Mouse (Mus musculus): ENCODE results near the gene Khk. TPM values are rescaled to one million over a fixed set of nuclear protein-coding genes. Genes with fewer than 3 reads are reported as not detected.

The Khk gene
- polyA plus RNA-seq, 1 experiment from 2014 or later, result 33.1 TPM

GRCm38 (mm10) chr5:30914101-30914635, 7.1 kb upstream of the Khk start:
- Histone ChIP-seq H3K4me1 (replicated peaks) (peaks cover 89% of the 10 kb centered on the region), H3K9ac (peak overlapping the region; percentile 31), H3K27me3 (no peaks in the 10 kb centered on the region), H3K36me3 (replicated peaks) (peaks cover 24% of the 10 kb centered on the region), H3K4me2 (peak overlapping the region; percentile 65), H3K9me3 (replicated peaks) (no peaks in the 10 kb centered on the region), H3K27ac (replicated peaks) (peak overlapping the region; percentile 77), H3K4me3 (replicated peaks) (peak overlapping the region; percentile 45)
- ATAC-seq (ENCODE audit: insufficient read depth), result no peak
- WGBS (ENCODE audit: insufficient replicate concordance), result 29% methylated on average over 7 of the region's 7 CpGs

DNA sequence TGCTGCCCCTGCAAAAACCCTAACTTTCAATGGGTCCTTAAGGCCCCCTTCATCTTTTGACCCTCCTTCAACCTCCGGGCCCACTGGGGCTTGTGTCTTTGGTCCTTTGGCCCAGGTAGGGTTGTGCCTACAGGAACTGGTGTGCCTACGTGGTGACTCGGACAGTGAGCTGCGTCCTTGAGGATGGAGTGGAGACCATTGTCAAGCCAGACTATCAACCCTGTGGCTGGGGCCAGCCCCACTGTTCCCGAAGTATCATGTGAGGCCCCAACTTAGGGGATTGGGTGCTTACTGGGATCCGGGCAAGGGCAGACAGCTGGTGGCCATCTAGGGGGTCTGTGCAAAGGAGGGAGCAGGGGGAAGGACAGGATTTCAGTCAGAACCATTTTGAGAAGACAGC, 6.4 kb upstream of the Khk start:
- H3K4me3 ChIP-seq (replicated peaks), result peak overlapping the region; percentile 45
- peaks cover 28% of the 10 kb centered on the region for H3K36me3 ChIP-seq (replicated peaks)
- peak overlapping the region; percentile 65 for H3K4me2 ChIP-seq
- ATAC-seq (ENCODE audit: insufficient read depth), result no peak
- H3K27me3 ChIP-seq, result no peaks in the 10 kb centered on the region
- peaks cover 84% of the 10 kb centered on the region for H3K4me1 ChIP-seq (replicated peaks)
- WGBS (ENCODE audit: insufficient replicate concordance), result 26% methylated on average over 6 of the region's 6 CpGs
- H3K9me3 ChIP-seq (replicated peaks), result no peaks in the 10 kb centered on the region
- H3K9ac ChIP-seq, result peak overlapping the region; percentile 31
- peak overlapping the region; percentile 77 for H3K27ac ChIP-seq (replicated peaks)

- H3K4me1 ChIP-seq (replicated peaks), result peaks cover 81% of the 10 kb centered on the region
- ATAC-seq (ENCODE audit: insufficient read depth), result no peak; the same call in 1 of the 2 replicates
- 21% methylated on average over 9 of the region's 9 CpGs for WGBS (ENCODE audit: insufficient replicate concordance)
Observed at GRCm38 (mm10) chr5:30915456-30915855, 5.8 kb upstream of the Khk start.

DNA sequence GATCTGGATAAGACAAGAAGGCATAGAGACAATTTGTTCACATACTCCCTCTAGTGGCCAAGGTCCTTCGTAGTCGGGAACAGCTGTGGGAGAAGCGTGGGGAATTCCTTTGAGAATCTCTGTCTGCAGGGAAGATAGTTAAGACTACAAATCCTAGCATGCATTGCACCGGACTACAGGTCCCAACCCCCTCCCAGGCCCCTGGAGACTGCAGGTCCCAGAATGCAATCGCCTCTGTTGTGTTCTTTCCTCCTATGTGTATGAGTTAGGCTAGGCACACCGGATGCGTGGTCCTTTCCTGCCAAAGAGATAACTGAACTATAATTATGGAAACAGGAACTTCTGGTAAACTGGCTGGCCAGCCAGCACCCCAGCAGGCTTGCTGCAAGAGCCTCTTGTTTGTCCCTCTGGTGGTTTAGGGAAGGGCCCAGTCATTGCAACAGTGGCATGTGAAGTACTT, 5.2 kb upstream of the Khk start:
- ATAC-seq (ENCODE audit: insufficient read depth), result peak; percentile 47
- Histone ChIP-seq H3K9ac (peak overlapping the region; percentile 52; the same call in 1 of the 2 replicates), H3K4me3 (replicated peaks) (peak overlapping the region; percentile 45; the same call in 1 of the 2 replicates)

More at GRCm38 (mm10) chr5:30915456-30915855, 5.8 kb upstream of the Khk start:
- Histone ChIP-seq H3K9ac (peak overlapping the region; percentile 52), H3K4me3 (replicated peaks) (peak overlapping the region; percentile 45), H3K4me2 (peak overlapping the region; percentile 65), H3K9me3 (replicated peaks) (no peaks in the 10 kb centered on the region), H3K27me3 (no peaks in the 10 kb centered on the region), H3K27ac (replicated peaks) (peak overlapping the region; percentile 77), H3K36me3 (replicated peaks) (peaks cover 29% of the 10 kb centered on the region)

GRCm38 (mm10) chr5:30916841-30917240, 4.4 kb upstream of the Khk start:
- 77% methylated on average over 9 of the region's 9 CpGs for WGBS (ENCODE audit: insufficient replicate concordance)
- Histone ChIP-seq H3K9me3 (replicated peaks) (no peaks in the 10 kb centered on the region), H3K36me3 (replicated peaks) (peaks cover 29% of the 10 kb centered on the region), H3K27me3 (no peaks in the 10 kb centered on the region), H3K4me2 (no peak overlapping the region), H3K9ac (no peak overlapping the region), H3K4me1 (replicated peaks) (peaks cover 83% of the 10 kb centered on the region), H3K27ac (replicated peaks) (peak overlapping the region; percentile 77), H3K4me3 (replicated peaks) (no peak overlapping the region)
- no peak for ATAC-seq (ENCODE audit: insufficient read depth)

More for the DNA sequence above, 5.2 kb upstream of the Khk start:
- Histone ChIP-seq H3K27me3 (no peaks in the 10 kb centered on the region), H3K9me3 (replicated peaks) (no peaks in the 10 kb centered on the region), H3K4me1 (replicated peaks) (peaks cover 81% of the 10 kb centered on the region), H3K27ac (replicated peaks) (peak overlapping the region; percentile 77), H3K36me3 (replicated peaks) (peaks cover 29% of the 10 kb centered on the region), H3K4me2 (peak overlapping the region; percentile 65)
- WGBS (ENCODE audit: insufficient replicate concordance), result 3% methylated on average over 7 of the region's 7 CpGs

DNA sequence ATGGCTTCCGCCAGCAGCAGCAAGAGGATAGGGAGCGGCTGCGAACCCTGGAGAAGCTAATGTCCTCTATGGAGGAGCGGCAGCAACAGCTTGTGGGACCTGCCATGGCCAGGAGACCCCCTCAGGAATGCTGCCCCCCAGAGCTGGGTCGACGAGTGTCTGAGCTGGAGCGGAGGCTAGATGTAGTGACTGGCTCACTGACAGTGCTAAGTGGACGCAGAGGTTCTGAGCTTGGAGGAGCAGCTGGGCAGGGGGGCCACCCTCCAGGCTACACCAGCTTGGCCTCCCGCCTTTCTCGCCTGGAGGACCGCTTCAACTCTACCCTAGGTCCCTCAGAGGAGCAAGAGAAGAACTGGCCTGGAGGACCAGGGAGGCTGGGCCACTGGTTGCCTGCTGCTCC, 3.9 kb upstream of the Khk start:
- Histone ChIP-seq H3K4me2 (no peak overlapping the region), H3K36me3 (replicated peaks) (peaks cover 29% of the 10 kb centered on the region), H3K27me3 (no peaks in the 10 kb centered on the region), H3K4me1 (replicated peaks) (peaks cover 84% of the 10 kb centered on the region), H3K4me3 (replicated peaks) (no peak overlapping the region), H3K27ac (replicated peaks) (no peak overlapping the region), H3K9ac (no peak overlapping the region), H3K9me3 (replicated peaks) (no peaks in the 10 kb centered on the region)
- WGBS (ENCODE audit: insufficient replicate concordance), result 84% methylated on average over 11 of the region's 11 CpGs
- ATAC-seq (ENCODE audit: insufficient read depth), result no peak

DNA sequence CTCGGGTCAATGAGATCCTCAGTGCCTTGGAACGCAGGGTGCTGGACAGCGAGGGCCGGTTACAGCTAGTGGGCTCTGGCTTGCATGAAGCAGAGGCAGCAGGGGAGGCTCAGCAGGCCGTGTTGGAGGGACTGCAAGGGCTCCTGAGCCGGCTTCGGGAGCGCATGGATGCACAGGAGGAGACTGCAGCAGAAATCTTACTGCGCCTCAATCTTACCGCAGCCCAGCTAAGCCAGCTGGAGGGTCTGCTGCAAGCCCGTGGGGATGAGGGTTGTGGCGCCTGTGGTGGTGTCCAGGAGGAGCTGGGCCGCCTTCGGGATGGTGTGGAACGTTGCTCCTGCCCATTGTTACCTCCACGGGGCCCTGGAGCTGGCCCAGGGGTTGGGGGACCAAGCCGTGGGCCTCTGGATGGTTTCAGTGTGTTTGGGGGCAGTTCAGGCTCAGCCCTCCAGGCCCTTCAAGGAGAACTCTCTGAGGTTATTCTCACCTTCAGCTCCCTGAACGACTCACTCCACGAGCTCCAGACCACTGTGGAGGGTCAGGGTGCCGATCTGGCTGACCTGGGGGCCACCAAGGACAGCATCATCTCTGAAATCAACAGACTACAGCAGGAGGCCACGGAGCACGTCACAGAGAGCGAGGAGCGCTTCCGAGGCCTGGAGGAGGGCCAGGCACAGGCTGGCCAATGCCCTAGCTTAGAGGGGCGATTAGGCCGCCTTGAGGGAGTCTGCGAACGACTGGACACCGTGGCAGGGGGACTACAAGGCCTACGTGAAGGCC, 3.1 kb upstream of the Khk start:
- no peak overlapping the region for H3K4me3 ChIP-seq (replicated peaks)
- no peak for ATAC-seq (ENCODE audit: insufficient read depth)
- no peak overlapping the region for H3K9ac ChIP-seq
- no peak overlapping the region for H3K27ac ChIP-seq (replicated peaks)
- H3K4me2 ChIP-seq, result no peak overlapping the region
- H3K36me3 ChIP-seq (replicated peaks), result peaks cover 29% of the 10 kb centered on the region
- H3K27me3 ChIP-seq, result no peaks in the 10 kb centered on the region
- no peaks in the 10 kb centered on the region for H3K9me3 ChIP-seq (replicated peaks)
- peaks cover 84% of the 10 kb centered on the region for H3K4me1 ChIP-seq (replicated peaks)
- 78% methylated on average over 31 of the region's 31 CpGs for WGBS (ENCODE audit: insufficient replicate concordance)

GRCm38 (mm10) chr5:30918691-30919090, 2.5 kb upstream of the Khk start:
- Histone ChIP-seq H3K4me1 (replicated peaks) (peaks cover 84% of the 10 kb centered on the region), H3K27me3 (no peaks in the 10 kb centered on the region)

GRCm38 (mm10) chr5:30919831-30920614, 1.2 kb upstream of the Khk start:
- Histone ChIP-seq H3K9ac (no peak overlapping the region), H3K27me3 (no peaks in the 10 kb centered on the region), H3K36me3 (replicated peaks) (peaks cover 29% of the 10 kb centered on the region), H3K4me2 (peak overlapping the region; percentile 95), H3K27ac (replicated peaks) (no peak overlapping the region), H3K4me1 (replicated peaks) (peaks cover 73% of the 10 kb centered on the region), H3K4me3 (replicated peaks) (no peak overlapping the region), H3K9me3 (replicated peaks) (no peaks in the 10 kb centered on the region)
- no peak for ATAC-seq (ENCODE audit: insufficient read depth)
- 75% methylated on average over 11 of the region's 11 CpGs for WGBS (ENCODE audit: insufficient replicate concordance)

More at GRCm38 (mm10) chr5:30918691-30919090, 2.5 kb upstream of the Khk start:
- H3K4me3 ChIP-seq (replicated peaks), result no peak overlapping the region
- H3K4me2 ChIP-seq, result no peak overlapping the region
- no peaks in the 10 kb centered on the region for H3K9me3 ChIP-seq (replicated peaks)
- 75% methylated on average over 8 of the region's 8 CpGs for WGBS (ENCODE audit: insufficient replicate concordance)
- peaks cover 29% of the 10 kb centered on the region for H3K36me3 ChIP-seq (replicated peaks)
- no peak for ATAC-seq (ENCODE audit: insufficient read depth)
- no peak overlapping the region for H3K27ac ChIP-seq (replicated peaks)
- no peak overlapping the region for H3K9ac ChIP-seq

- no peak overlapping the region for H3K9ac ChIP-seq
- WGBS (ENCODE audit: insufficient replicate concordance), result 61% methylated on average over 19 of the region's 19 CpGs
- peak overlapping the region; percentile 75 for H3K4me3 ChIP-seq (replicated peaks)
- H3K9me3 ChIP-seq (replicated peaks), result no peaks in the 10 kb centered on the region
- peaks cover 67% of the 10 kb centered on the region for H3K4me1 ChIP-seq (replicated peaks)
- H3K27me3 ChIP-seq, result no peaks in the 10 kb centered on the region
- H3K4me2 ChIP-seq, result peak overlapping the region; percentile 95
- no peak for ATAC-seq (ENCODE audit: insufficient read depth)
- peaks cover 29% of the 10 kb centered on the region for H3K36me3 ChIP-seq (replicated peaks)
- H3K27ac ChIP-seq (replicated peaks), result peak overlapping the region; percentile 87; the same call in 1 of the 2 replicates
Observed at GRCm38 (mm10) chr5:30920621-30921020, 610 bp upstream of the Khk start.
